Mouse (Mus musculus) heart, adult 2 months (tissue): ENCODE results near the gene Acsf3.

Source experiments
- CTCF ChIP-seq: fragments of 200-600 bp; IDR thresholded peaks from 2 replicates; pipeline ENCODE4 v1.8.1; 2022; ENCODE audit warnings: antibody characterized with exemption, mild to moderate bottlenecking, moderate library complexity
- EP300 ChIP-seq: fragments of 200-500 bp; IDR thresholded peaks from 2 replicates; pipeline ENCODE4 v1.6.1; 2011; ENCODE audit warnings: low read depth, low read length, control low read depth; ENCODE audit not compliant: insufficient read depth
- POLR2A ChIP-seq: fragments of 200-500 bp; IDR thresholded peaks from 2 replicates; pipeline ENCODE4 v1.6.1; 2011; ENCODE audit warnings: mild to moderate bottlenecking, low read depth, low read length, control low read depth; ENCODE audit not compliant: insufficient read depth

DNA sequence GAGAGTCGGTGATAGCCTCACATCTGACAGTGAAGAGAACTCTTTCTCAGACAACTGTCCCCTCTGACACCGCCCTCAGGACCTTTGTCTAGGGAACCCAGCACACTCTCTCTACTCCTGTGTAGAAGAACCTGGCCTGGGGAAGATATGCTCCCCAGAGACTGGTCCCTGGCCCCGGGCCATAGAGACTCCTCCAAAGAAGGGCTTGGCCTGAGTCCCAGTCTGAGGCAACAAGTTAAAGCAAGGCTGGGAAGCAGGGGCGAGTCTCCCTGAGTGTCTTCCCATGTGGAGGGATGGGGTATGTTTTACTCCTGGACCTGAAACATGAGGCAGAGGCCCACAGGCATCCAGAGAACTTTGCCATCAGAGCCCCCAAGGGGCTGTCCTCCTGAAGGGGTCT lies 70.4 kb downstream of the Acsf3 start:
- TF ChIP-seq POLR2A, result no peak
- no peak for TF ChIP-seq CTCF
- TF ChIP-seq EP300, result no peak
